Mouse (Mus musculus): ENCODE measurements around the gene Paqr3.

Paqr3 gene

GRCm38 (mm10) chr5:97111207-97111910, at the start of gene Paqr3:
Gene Paqr3, minus strand, starts transcription at chr5:97111596.
- DNase-seq = peak; percentile 99

GRCm38 (mm10) chr5:97154688-97155087, 43.3 kb upstream of the Paqr3 start:
- peak; percentile 36 for DNase-seq

- no peak for DNase-seq
Measured at GRCm38 (mm10) chr5:97135331-97135730, 23.9 kb upstream of the Paqr3 start.

- no peak for DNase-seq
Measured at GRCm38 (mm10) chr5:97129589-97129988, 18.2 kb upstream of the Paqr3 start.

GRCm38 (mm10) chr5:97128242-97129226, 17.1 kb upstream of the Paqr3 start:
- DNase-seq = peak; percentile 73

- no peak for DNase-seq
Measured at GRCm38 (mm10) chr5:97127284-97127683, 15.9 kb upstream of the Paqr3 start.

- DNase-seq = peak; percentile 45
Measured at GRCm38 (mm10) chr5:97126005-97126404, 14.6 kb upstream of the Paqr3 start.

GRCm38 (mm10) chr5:97125459-97125970, 14.1 kb upstream of the Paqr3 start:
- no peak for DNase-seq

GRCm38 (mm10) chr5:97124977-97125376, 13.6 kb upstream of the Paqr3 start:
- no peak for DNase-seq

GRCm38 (mm10) chr5:97110697-97111096, 699 bp downstream of the Paqr3 start:
- DNase-seq = peak; percentile 49

- no peak for DNase-seq
Measured at GRCm38 (mm10) chr5:97110133-97110532, 1.3 kb downstream of the Paqr3 start.

- DNase-seq = no peak
Measured at GRCm38 (mm10) chr5:97108333-97108732, 3.1 kb downstream of the Paqr3 start.

GRCm38 (mm10) chr5:97099954-97100353, 11.4 kb downstream of the Paqr3 start:
- no peak for DNase-seq

- DNase-seq = no peak
Measured at GRCm38 (mm10) chr5:97097631-97098041, 13.8 kb downstream of the Paqr3 start.

GRCm38 (mm10) chr5:97095335-97095734, 16.1 kb downstream of the Paqr3 start:
- DNase-seq = no peak

- no peak for DNase-seq
Measured at GRCm38 (mm10) chr5:97092970-97093369, 18.4 kb downstream of the Paqr3 start.

GRCm38 (mm10) chr5:97090034-97090784, 21.2 kb downstream of the Paqr3 start:
- no peak for DNase-seq

- no peak for DNase-seq
Measured at GRCm38 (mm10) chr5:97089426-97089825, 22.0 kb downstream of the Paqr3 start.

- no peak for DNase-seq
Measured at GRCm38 (mm10) chr5:97088231-97088630, 23.2 kb downstream of the Paqr3 start.

GRCm38 (mm10) chr5:97087746-97088145, 23.6 kb downstream of the Paqr3 start:
- DNase-seq = no peak

- no peak for DNase-seq
Measured at GRCm38 (mm10) chr5:97087030-97087630, 24.3 kb downstream of the Paqr3 start.

GRCm38 (mm10) chr5:97085071-97085470, 26.3 kb downstream of the Paqr3 start:
- DNase-seq = no peak

Measured in cerebellum, adult 9-11 months (tissue).